Mouse (Mus musculus) erythroblast, embryonic 14.5 days (primary cell): ENCODE data around the gene Olfr12. TPM values are rescaled to one million over a fixed set of nuclear protein-coding genes. Genes with fewer than 3 reads are reported as not detected.

ENCODE experiments used
- H3K27me3 ChIP-seq: 2 replicates; pipeline ENCODE4 v1.6.1; 2012; ENCODE audit warnings: inconsistent platforms; ENCODE audit not compliant: control insufficient read depth
- H3K36me3 ChIP-seq: 2 replicates; pipeline ENCODE4 v1.6.1; 2012; ENCODE audit warnings: mild to moderate bottlenecking, inconsistent platforms; ENCODE audit not compliant: control insufficient read depth
- H3K4me1 ChIP-seq: 2 replicates; pipeline ENCODE4 v1.6.1; 2012; ENCODE audit warnings: inconsistent platforms; ENCODE audit not compliant: control insufficient read depth
- H3K4me3 ChIP-seq: replicated peaks from 2 replicates; pipeline ENCODE3; 2012; ENCODE audit warnings: moderate library complexity, mild to moderate bottlenecking, inconsistent platforms
- H3K9me3 ChIP-seq: 2 replicates; pipeline ENCODE4 v1.6.1; 2012; ENCODE audit warnings: low read length, inconsistent platforms, mixed read lengths; ENCODE audit not compliant: control insufficient read depth
- GATA1 ChIP-seq: IDR thresholded peaks from 2 replicates; pipeline ENCODE4 v1.6.1; 2012; ENCODE audit warnings: low read length, inconsistent platforms, mixed read lengths
- TAL1 ChIP-seq: IDR thresholded peaks from 3 replicates; pipeline ENCODE4 v1.6.1; 2012; ENCODE audit warnings: low read length, inconsistent platforms, mixed read lengths
- polyA plus RNA-seq: library from polyadenylated mRNA; stranded (reverse); fragments of >175 nt; gene quantifications from 2 replicates; pipeline ENCODE4 v1.2.3, GENCODE M21; 2012

The Olfr12 gene
- not detected in 2 replicates for polyA plus RNA-seq

DNA sequence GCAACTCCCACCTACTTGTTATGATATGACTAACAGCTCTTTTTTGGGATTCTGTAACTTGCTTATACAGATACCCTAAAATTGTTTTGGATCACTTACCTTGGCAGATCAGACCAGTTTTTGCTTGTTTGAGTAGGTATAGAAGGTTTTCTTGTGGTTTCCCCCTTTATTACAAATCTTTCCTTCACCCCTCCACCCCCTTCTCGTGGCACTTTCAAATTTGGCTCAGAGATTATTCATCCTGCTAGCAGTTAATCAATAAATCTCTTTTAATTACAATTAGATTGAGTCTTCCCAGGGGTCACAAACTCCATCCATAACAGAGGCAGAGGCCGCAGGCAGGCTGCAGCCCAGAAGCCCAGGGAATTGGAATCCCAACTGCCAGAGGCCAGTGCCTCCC is at the start of gene Olfr12:
TSS of gene Olfr12 (plus strand) at position 301 of the 400 bp plus-strand sequence.
- TF ChIP-seq GATA1 (no peak), TAL1 (no peak)
- no peaks in the 10 kb centered on the region for H3K27me3 ChIP-seq
- no peak within 1 kb of the TSS for H3K4me3 ChIP-seq
- no peaks in the 10 kb centered on the region for H3K4me1 ChIP-seq
- no peaks in the 10 kb centered on the region for H3K36me3 ChIP-seq
- H3K9me3 ChIP-seq, result no peaks in the 10 kb centered on the region

DNA sequence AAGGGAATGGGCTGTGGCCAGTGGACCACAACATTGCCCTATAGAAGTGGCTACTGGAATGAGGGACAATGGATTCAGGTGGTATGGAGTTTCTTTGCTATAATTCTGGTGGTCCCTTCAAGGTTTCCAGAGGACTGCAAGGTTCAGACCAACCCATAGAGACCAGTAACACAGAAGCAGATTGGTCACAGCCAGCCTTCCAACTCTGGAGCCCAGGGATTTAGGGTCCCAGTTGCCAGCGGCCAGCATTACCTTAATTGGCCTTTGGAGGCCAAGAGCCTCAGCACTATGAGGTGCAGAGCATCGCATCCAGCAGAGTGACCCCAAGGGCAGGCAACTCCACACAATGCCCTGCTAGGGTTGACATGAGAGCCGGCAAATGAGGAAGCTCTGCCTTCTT is 46.6 kb upstream of the Olfr12 start, which contains the start of gene Olfr1413:
TSS of gene Olfr1413 (plus strand) at position 301 of the 400 bp plus-strand sequence.
- no peaks in the 10 kb centered on the region for H3K36me3 ChIP-seq
- no peaks in the 10 kb centered on the region for H3K9me3 ChIP-seq
- no peak within 1 kb of the TSS for H3K4me3 ChIP-seq
- H3K4me1 ChIP-seq, result no peaks in the 10 kb centered on the region
- H3K27me3 ChIP-seq, result no peaks in the 10 kb centered on the region
- TF ChIP-seq TAL1 (no peak), GATA1 (no peak)

DNA sequence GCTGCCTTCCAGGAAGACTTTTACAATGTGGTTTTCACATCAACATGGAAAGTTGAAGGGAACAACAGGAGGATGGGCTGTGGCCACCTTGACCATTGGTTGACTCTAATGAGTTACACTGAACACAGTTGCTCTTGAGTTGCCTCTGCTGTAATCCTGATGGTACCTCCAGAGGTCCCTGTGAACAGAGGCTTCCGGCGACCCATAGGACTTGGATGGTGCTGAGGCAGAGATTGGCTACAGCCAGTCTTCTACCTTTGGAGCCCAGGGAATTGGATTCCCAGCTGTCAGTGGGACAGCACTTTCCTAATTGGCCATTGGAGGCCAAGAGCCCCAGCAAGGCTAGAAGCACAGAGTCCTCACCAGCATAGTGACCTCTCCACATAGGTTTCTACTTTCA is 32.1 kb upstream of the Olfr12 start, which contains the start of gene Olfr1412:
TSS of gene Olfr1412 (plus strand) at position 301 of the 400 bp plus-strand sequence.
- TF ChIP-seq GATA1, result no peak
- Histone ChIP-seq H3K27me3 (no peaks in the 10 kb centered on the region), H3K9me3 (no peaks in the 10 kb centered on the region), H3K4me3 (no peak within 1 kb of the TSS), H3K4me1 (no peaks in the 10 kb centered on the region), H3K36me3 (no peaks in the 10 kb centered on the region)

DNA sequence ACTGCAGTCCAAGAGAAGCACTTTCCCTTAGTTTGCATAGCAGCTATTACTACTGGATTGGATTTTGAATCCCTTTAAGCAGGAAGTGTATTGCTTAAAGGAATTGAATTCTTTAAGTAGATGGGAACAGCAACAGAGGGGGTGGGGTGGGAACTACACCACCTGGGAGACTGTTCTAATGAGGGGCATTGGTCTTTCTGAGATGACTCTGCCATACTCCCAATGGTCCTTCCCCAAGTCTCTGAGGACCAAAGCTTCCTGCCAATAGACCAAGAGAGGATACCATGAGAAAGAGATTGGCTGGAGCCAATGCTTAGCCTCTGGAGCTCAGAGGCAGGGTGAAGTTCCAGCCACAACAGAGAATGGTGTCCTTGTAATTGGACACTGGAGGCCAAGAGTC is 23.5 kb upstream of the Olfr12 start, which contains the start of gene Olfr1411:
TSS of gene Olfr1411 (plus strand) at position 301 of the 400 bp plus-strand sequence.
- Histone ChIP-seq H3K36me3 (no peaks in the 10 kb centered on the region), H3K4me1 (no peaks in the 10 kb centered on the region)
- TF ChIP-seq GATA1 (no peak), TAL1 (no peak)

DNA sequence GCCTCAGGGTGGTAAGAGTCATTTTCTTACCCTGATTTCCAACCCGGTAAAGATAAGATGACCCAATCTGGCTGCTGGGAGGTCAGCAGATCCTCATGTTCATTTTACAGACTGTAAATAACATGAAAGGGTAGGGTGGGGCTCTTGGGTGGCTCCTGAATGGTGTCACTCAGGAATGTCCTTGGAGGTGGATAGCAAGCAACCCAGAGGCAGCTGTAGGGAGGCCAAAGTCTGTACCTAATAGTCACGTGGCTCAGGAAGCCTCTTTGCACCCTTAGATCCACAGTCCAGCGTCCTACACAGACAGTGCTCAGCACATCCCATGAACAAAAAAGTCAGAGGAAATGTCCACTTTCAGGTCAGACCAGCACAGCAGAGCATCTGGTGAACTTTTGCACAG is 21.6 kb upstream of the Olfr12 start:
- no peaks in the 10 kb centered on the region for H3K36me3 ChIP-seq
- TF ChIP-seq GATA1 (no peak), TAL1 (no peak)
- H3K4me3 ChIP-seq, result no peak overlapping the region
- no peaks in the 10 kb centered on the region for H3K27me3 ChIP-seq
- H3K4me1 ChIP-seq, result no peaks in the 10 kb centered on the region
- no peaks in the 10 kb centered on the region for H3K9me3 ChIP-seq

More for the DNA sequence above, 23.5 kb upstream of the Olfr12 start, which contains the start of gene Olfr1411:
- Histone ChIP-seq H3K9me3 (no peaks in the 10 kb centered on the region), H3K27me3 (no peaks in the 10 kb centered on the region), H3K4me3 (no peak within 1 kb of the TSS)

DNA sequence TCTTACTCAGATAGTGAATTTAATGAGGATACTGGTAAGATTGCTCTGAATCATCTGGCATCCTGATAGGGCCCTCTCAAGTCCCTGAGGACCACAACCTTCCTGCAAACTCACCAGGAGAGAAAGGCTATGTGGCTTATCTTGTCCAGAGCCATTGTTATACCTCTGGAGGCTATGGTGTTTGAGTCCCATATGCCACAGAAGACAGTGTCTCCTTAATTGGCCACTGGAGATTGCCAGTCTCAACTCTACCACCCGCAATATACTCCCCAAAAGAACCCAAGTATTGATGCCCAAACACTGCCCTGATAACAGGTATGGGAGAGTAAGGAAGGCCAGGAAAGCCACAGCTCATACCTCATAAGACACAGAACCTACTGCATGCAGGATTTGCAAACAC is 12.1 kb upstream of the Olfr12 start, which contains the start of gene Olfr1410:
TSS of gene Olfr1410 (plus strand) at position 301 of the 400 bp plus-strand sequence.
- Histone ChIP-seq H3K4me3 (no peak within 1 kb of the TSS), H3K27me3 (no peaks in the 10 kb centered on the region), H3K9me3 (no peaks in the 10 kb centered on the region), H3K36me3 (no peaks in the 10 kb centered on the region), H3K4me1 (no peaks in the 10 kb centered on the region)
- no peak for TF ChIP-seq TAL1
- TF ChIP-seq GATA1, result no peak

DNA sequence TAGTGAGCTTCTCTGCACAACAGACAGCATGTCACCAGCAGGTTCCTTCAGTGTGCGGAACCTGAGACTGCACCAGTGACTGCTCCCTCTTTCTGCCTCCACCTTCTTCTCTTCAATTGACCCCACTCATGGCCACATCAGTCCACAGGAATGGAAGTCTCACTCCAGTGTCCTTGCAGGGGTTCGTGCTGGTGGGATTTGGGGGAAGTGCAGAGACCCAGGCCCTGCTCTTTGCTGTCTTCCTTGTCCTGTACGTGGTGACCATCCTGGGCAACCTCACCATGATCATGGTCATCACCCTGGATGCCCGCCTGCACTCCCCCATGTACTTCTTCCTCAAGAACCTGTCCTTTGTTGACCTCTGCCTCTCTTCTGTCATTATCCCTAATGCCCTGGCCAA is 9.9 kb upstream of the Olfr12 start:
- Histone ChIP-seq H3K4me1 (no peaks in the 10 kb centered on the region), H3K4me3 (no peak overlapping the region), H3K36me3 (no peaks in the 10 kb centered on the region), H3K27me3 (no peaks in the 10 kb centered on the region), H3K9me3 (no peaks in the 10 kb centered on the region)
- no peak for TF ChIP-seq GATA1
- no peak for TF ChIP-seq TAL1

DNA sequence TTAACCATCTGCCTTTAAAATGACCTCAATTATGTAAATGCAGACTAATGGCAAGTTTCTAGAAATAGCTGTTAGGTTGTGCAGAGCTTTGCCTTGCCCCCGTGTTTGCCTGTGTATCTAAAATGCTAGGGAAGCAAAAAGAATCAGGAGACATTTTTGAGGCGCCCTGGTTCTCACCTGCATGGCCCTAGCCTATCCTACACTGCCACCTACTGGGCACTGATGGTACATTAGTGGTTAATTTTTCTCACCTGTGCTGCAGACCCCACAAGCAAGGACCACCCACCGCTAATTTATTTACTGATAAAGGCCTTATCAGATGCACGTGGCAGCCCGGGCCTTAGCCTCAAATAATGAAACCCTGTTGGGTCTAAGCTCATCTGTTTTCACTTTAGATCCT is 6.6 kb upstream of the Olfr12 start:
- Histone ChIP-seq H3K4me1 (no peaks in the 10 kb centered on the region), H3K36me3 (no peaks in the 10 kb centered on the region), H3K27me3 (no peaks in the 10 kb centered on the region), H3K4me3 (no peak overlapping the region), H3K9me3 (no peaks in the 10 kb centered on the region)
- TF ChIP-seq GATA1, result no peak
- TF ChIP-seq TAL1, result no peak

DNA sequence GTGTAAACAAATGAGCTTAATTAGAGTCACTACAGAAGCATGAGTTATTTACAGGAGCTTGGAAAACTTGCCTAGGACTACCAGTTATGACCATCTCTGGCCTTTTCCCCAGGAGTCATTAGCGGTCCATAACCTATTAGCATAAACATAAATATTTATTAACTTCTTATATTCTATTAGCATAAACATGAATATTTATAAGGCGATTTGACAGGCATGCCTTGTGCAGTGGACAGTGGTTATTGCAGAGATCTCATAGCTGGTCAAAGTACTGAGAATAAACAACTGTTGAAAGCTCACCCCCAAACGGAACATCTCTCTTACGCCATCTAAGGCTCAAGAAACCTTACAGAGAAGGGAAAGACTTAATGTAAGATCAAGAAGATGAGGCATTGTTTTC is 4.4 kb upstream of the Olfr12 start:
- no peaks in the 10 kb centered on the region for H3K36me3 ChIP-seq
- no peaks in the 10 kb centered on the region for H3K27me3 ChIP-seq
- no peak overlapping the region for H3K4me3 ChIP-seq
- H3K4me1 ChIP-seq, result no peaks in the 10 kb centered on the region
- TF ChIP-seq TAL1 (no peak), GATA1 (no peak)
- no peaks in the 10 kb centered on the region for H3K9me3 ChIP-seq

DNA sequence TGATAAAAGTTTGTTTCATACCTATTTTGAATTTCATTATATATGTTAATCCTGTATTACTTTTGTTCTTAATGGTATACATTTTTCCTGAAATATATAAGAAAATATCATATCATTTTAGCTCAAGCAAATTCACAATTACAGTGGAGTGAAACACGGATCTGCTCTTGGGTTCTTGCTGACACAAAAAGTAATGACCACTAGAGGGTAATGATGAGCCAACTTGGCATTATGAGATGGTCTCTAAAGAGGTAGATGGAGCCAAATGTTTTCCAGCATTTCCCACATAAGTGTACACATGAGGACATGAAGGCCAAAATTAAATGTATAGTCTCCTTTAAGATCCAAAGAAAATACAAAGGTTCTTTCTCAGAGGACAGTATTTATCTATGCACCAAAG is 3.1 kb upstream of the Olfr12 start:
- Histone ChIP-seq H3K4me3 (no peak overlapping the region), H3K4me1 (no peaks in the 10 kb centered on the region), H3K27me3 (no peaks in the 10 kb centered on the region), H3K9me3 (no peaks in the 10 kb centered on the region), H3K36me3 (no peaks in the 10 kb centered on the region)
- TF ChIP-seq GATA1, result no peak
- no peak for TF ChIP-seq TAL1

DNA sequence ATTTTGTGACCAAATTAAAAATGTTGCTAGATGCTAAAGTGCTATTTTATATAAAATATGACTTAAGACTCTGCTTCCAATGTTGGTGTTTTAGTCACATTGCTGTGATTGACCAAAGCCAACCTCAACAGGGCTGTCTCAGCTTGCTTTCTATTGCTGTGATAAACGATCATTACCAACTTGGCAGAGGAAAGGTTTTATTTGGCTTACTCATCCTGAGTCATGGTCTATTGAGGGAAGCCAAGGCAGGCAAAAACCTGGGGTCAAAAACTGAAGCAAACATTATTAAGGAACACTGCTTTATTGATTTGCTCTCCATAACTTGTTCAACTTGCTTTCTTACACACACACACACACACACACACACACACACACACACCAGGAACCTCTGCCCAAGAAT is 1.5 kb upstream of the Olfr12 start:
- Histone ChIP-seq H3K4me3 (no peak overlapping the region), H3K4me1 (no peaks in the 10 kb centered on the region), H3K36me3 (no peaks in the 10 kb centered on the region), H3K9me3 (no peaks in the 10 kb centered on the region), H3K27me3 (no peaks in the 10 kb centered on the region)
- TF ChIP-seq TAL1 (no peak), GATA1 (no peak)
